Mouse (Mus musculus): ENCODE results near the gene Sim2.

Sim2 gene

GRCm38 (mm10) chr16:94095109-94095822, 10.5 kb downstream of the Sim2 start:
- in situ Hi-C loops (cut with MboI, MseI) = no loop called here

GRCm38 (mm10) chr16:94096479-94096878, 11.7 kb downstream of the Sim2 start:
- in situ Hi-C loops (cut with MboI, MseI) = no loop called here

GRCm38 (mm10) chr16:94097724-94098455, 13.2 kb downstream of the Sim2 start:
- in situ Hi-C loops (cut with MboI, MseI) = no loop called here

GRCm38 (mm10) chr16:94113160-94113559, 28.4 kb downstream of the Sim2 start:
- in situ Hi-C loops (cut with MboI, MseI) = no loop called here

DNA sequence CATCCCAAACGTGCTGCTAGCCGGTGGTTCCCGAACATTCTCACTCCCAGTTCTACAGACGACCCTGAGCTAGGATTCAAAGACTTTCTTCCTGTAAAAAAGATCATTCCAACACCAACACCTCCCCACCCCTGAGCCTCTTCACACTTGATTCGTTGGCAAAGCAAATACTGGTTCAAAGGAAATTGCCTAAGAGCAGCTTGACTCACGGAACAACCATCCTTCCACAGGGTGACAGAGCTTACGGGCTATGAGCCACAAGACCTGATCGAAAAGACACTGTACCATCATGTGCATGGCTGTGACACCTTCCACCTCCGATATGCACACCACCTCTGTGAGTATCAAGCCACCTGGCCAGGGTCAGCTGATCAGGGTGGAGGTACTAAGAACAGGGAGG, 30.0 kb downstream of the Sim2 start:
- in situ Hi-C loops (cut with MboI, MseI) = no loop called here

DNA sequence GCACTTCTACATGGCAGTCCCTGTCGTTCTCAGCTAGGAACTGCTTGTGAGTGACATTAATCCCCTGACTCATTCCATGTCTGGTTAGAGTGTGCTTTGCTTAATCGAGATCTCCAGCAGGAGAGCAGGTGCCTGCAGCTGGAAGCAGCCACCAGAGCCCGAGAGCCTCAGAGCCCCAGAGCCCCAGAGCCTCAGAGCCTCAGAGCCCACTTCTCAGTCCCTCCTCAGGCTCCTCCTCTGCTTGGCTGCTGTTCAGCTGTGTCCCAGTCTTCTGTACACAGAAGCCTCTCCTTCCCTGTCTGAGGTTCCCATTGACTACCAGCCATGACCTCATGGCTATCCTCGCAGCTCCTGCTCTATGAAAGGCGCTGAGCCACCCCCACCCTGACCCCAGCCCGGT, 32.6 kb downstream of the Sim2 start:
- in situ Hi-C loops (cut with MboI, MseI) = no loop called here

DNA sequence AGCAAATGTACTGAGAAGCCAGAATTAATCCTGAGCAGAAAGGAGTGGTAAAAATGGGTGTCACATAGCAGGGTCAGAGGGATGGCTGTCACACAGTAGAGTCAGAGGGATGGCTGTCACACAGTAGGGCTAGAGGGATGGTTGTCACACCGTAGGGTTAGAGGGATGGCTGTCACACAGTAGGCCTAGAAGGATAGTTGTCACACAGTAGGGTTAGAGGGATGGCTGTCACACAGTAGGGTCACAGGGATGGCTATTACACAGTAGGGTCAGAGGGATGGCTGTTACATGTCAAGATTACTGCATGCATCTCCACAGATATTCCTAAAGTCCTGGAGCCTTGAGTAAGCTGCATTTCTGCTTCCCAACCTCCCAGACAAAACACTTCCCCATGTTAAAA, 33.7 kb downstream of the Sim2 start:
- in situ Hi-C loops (cut with MboI, MseI) = no loop called here

DNA sequence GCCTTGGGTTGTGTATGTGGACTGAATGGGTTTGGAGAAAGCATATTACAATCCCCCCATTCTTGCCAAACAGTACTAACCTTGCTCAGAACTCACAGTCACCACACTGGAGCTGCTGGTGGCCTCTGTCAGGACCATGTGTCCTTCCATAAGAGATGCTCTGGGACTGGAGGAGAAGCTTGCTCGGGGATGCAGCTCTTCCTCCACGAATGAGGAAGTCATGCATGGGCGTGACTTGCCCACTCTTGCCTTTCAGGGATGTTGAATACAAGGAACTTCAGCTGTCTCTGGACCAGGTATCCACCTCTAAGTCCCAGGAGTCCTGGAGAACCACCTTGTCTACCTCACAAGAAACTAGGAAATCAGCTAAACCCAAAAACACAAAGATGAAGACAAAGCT, 37.6 kb downstream of the Sim2 start:
- in situ Hi-C loops (cut with MboI, MseI) = no loop called here

- in situ Hi-C loops (cut with MboI, MseI) = no loop called here
Observed at GRCm38 (mm10) chr16:94123247-94123646, 38.5 kb downstream of the Sim2 start.

DNA sequence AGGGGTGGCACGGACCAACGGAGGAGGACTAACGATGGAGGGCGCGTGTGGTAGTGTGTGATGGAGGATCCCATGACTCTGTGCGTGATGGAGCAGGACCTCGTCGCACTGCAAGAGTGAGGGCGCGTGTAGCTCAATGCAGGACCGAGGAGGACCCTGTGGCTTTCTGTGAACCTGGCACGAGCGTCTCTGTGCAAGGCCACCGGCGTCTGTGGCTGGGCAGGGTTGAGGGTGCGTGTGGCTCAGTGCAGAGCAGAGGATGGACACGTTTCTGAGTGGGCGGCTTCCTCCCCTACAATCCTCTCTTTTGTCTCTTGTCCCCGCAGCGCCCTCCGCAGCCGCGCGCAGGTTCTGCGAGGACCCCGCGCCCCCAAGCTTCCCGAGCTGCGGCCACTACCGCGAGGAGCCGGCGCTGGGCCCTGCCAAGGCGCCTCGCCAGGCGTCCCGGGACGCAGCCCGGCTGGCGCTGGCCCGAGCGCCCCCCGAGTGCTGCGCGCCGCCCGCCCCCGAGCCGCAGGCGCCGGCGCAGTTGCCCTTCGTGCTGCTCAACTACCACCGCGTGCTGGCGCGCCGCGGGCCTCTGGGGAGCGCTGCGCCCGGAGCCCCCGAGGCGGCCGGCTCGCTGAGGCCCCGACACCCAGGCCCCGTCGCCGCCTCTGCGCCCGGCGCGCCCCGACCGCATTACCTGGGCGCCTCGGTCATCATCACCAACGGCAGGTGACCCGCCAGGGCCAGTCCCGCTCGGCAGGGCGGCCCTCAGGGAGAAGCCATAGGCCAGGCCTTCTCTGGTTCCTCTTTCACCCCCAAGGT, 40.6 kb downstream of the Sim2 start:
- in situ Hi-C loops (cut with MboI, MseI) = no loop called here

DNA sequence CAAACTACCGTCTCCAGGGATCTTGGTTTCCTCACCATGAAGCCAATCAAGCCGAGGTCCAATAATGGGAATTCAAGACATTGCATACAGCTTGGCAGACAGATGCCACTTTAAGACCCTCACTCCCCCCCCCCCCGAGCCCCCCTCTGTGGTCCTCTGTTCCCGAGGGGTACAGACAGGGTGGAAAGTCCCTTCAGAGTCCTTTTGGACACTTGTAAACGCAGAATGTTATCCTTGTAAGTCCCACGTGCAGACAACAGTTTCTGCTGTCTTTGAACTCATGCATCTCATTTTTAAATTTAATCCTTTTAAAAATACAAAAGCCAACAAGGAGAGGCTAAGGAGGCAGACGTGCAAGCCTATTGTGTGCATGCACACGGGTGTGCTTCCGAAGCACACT, 41.5 kb downstream of the Sim2 start:
- in situ Hi-C loops (cut with MboI, MseI) = no loop called here

DNA sequence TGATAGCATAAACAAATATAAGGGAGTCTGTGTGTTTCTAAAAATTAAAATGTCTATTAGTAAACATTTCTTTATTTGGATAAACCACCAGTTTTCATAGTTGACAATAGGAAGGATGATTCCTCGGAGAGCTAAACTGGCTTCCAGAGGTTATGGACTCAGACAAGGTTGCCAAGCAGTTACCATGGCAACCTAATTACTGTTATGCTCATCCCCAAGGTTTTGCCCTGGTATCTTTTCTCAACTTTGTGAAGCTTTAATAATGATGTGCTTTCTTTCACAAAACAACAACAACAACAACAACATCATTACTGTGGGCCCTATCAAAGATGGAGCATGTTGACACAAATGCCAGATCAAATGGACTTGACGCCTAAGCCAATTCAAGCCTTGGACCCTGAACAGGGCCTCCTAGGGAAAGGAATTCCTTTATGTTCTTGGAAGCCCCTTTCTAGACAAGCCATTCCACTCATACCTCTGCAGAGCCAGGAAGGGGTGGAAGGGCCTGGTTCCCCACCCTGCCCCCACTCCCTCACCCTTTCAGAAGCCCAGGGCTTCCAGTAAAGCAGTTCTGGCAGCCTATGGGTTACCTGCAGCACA, 43.6 kb downstream of the Sim2 start:
- in situ Hi-C loops (cut with MboI, MseI) = no loop called here

GRCm38 (mm10) chr16:94134218-94134617, 49.5 kb downstream of the Sim2 start:
- in situ Hi-C loops (cut with MboI, MseI) = no loop called here

DNA sequence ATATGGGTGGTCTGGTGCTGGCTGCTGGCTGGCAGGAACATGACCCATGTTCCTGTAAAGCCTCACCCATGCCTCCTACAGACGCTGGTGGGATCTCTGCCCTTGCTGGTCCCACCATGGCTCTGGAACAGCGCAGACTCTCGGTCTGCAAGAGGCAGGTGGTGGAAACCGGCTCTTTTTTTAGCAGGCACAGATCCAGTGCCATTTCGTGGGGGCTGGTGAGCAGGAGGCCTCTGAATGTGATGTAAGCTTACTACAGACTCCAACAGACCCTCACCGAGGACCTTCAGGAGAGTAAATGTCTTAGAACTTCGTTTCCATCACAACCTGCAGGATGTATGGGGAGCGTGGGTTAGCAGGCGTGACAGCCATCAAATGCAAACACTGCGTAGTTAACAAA, 56.0 kb downstream of the Sim2 start:
- in situ Hi-C loops (cut with MboI, MseI) = no loop called here

- in situ Hi-C loops (cut with MboI, MseI) = no loop called here
Observed at GRCm38 (mm10) chr16:94143325-94143724, 58.6 kb downstream of the Sim2 start.

DNA sequence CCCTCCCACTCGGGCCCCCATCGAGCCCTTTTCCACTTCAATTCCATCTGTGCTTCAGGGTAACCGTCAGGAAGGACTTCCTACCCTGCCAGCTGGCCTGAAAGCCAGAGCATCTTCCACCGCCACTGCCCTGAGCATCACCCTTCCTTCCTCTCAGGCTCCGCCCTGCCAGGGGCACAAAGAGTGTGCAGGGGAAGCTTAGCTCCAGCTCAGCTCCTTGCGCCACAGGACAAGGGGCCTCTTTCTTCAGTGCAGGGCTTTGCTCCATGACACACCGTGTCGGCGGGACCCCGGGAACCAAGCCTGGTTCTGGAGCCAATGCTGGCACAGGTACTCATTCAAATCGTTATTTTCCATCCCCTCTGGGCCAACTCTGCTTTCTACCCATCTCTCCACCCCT, 63.4 kb downstream of the Sim2 start:
- in situ Hi-C loops (cut with MboI, MseI) = no loop called here

DNA sequence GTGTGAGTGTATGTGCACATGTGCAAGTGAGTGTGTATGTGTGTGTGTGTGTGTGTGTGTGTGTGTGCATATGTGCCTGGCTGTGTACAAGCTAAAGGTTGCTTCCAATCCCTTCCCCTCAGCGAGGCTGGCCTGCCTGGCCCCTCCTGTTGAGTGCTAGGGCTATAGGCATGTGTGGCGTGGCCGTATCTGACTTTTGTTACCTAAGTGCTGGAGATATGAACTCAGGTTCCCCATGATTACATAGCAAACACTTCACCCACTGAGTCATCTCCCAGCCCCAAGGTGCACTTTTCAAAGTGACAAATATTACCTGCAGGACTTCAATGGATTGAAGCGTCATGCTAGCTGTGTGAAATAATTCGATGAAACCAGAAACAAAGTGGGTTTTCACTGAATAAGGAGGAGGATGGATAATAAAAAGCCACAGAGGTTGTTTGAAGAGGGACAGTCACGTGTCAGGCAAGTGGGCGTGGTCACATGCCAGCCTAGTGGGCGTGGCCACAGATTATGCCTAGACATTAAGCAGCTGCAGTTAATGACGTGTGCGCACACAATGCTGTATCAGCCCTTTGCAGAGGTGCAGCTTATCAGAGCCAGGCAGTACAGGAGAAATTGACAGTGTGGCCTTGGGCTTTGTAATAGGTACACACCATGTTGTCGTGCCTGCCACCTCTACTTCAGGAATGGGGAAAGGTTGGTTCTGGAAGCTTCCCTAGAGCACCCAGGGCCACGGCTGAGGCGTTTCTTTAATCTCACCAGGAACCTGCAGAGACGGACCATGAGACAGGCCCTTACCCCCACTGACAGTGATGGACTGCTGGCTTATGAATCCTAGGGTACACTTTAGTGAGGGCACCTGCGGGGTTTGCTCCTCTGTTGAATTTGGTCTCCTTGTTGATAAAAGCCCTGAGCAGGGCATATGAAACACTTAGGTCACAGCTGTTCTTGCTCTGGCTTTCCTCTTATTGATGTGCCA, 65.7 kb downstream of the Sim2 start:
- in situ Hi-C loops (cut with MboI, MseI) = no loop called here

- in situ Hi-C loops (cut with MboI, MseI) = no loop called here
Observed at GRCm38 (mm10) chr16:94155041-94155653, 70.4 kb downstream of the Sim2 start.

GRCm38 (mm10) chr16:94157819-94158218, 73.1 kb downstream of the Sim2 start:
- in situ Hi-C loops (cut with MboI, MseI) = no loop called here

GRCm38 (mm10) chr16:94162000-94162399, 77.3 kb downstream of the Sim2 start:
- in situ Hi-C loops (cut with MboI, MseI) = no loop called here
